Mouse (Mus musculus): Measurements from ENCODE around the gene Tcf7l2. TPM values are rescaled to one million over a fixed set of nuclear protein-coding genes. Genes with fewer than 3 reads are reported as not detected.

The Tcf7l2 gene
- polyA plus RNA-seq, 1 experiment from 2014 or later, result 42.5 TPM

- 41% methylated on average over 7 of the region's 7 CpGs for WGBS
- Histone ChIP-seq H3K9ac (no peak overlapping the region), H3K27me3 (no peaks in the 10 kb centered on the region), H3K27ac (no peak overlapping the region), H3K4me2 (no peak overlapping the region), H3K4me3 (no peak overlapping the region), H3K36me3 (peaks cover 15% of the 10 kb centered on the region; the same call in 1 of the 2 replicates), H3K4me1 (no peaks in the 10 kb centered on the region), H3K9me3 (no peaks in the 10 kb centered on the region)
- ATAC-seq (ENCODE audit: borderline replicate concordance, extremely low read depth, low FRiP score, low TSS enrichment), result no peak
These were observed 167.4 kb downstream of the Tcf7l2 start for GRCm38 (mm10) chr19:55909039-55909438.

- Histone ChIP-seq H3K9ac (no peak overlapping the region), H3K4me3 (no peak overlapping the region), H3K4me2 (no peak overlapping the region), H3K9me3 (no peaks in the 10 kb centered on the region), H3K4me1 (peaks cover 6% of the 10 kb centered on the region; the same call in 1 of the 2 replicates), H3K27me3 (no peaks in the 10 kb centered on the region), H3K36me3 (peaks cover 15% of the 10 kb centered on the region; the same call in 1 of the 2 replicates), H3K27ac (no peak overlapping the region)
- ATAC-seq (ENCODE audit: borderline replicate concordance, extremely low read depth, low FRiP score, low TSS enrichment), result no peak
- 96% methylated on average over 8 of the region's 8 CpGs for WGBS
These were observed 170.3 kb downstream of the Tcf7l2 start for GRCm38 (mm10) chr19:55911941-55912340.

DNA sequence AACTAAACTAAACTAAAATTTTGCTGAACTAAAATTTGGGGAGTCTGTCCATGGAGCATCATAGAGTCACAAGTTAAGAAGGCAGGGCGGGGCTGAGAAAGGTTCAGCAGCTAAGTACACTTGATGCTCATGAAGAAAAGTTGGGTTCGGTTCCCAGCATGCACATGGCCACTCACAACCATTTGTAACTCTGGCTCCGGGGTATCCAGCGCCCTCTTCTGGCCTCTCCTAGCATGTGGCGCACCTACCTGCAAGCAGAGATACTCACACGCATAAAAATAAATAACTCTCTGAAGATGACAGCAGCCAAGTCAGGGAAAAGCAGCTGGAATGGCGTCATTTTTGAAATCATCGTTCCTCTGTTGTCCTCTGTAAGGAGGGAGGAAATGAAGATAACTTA, 171.2 kb downstream of the Tcf7l2 start:
- Histone ChIP-seq H3K4me2 (no peak overlapping the region), H3K27me3 (no peaks in the 10 kb centered on the region), H3K9me3 (no peaks in the 10 kb centered on the region), H3K4me1 (peaks cover 6% of the 10 kb centered on the region; the same call in 1 of the 2 replicates), H3K4me3 (no peak overlapping the region), H3K36me3 (peaks cover 20% of the 10 kb centered on the region), H3K9ac (no peak overlapping the region), H3K27ac (no peak overlapping the region)
- 89% methylated on average over 8 of the region's 8 CpGs for WGBS
- ATAC-seq (ENCODE audit: borderline replicate concordance, extremely low read depth, low FRiP score, low TSS enrichment), result no peak

- 82% methylated on average over 10 of the region's 10 CpGs for WGBS
- Histone ChIP-seq H3K4me3 (no peak overlapping the region), H3K36me3 (peaks cover 20% of the 10 kb centered on the region), H3K27ac (no peak overlapping the region), H3K9ac (no peak overlapping the region), H3K27me3 (no peaks in the 10 kb centered on the region), H3K4me1 (peaks cover 6% of the 10 kb centered on the region; the same call in 1 of the 2 replicates), H3K4me2 (no peak overlapping the region), H3K9me3 (no peaks in the 10 kb centered on the region)
- no peak for ATAC-seq (ENCODE audit: borderline replicate concordance, extremely low read depth, low FRiP score, low TSS enrichment)
These were observed 172.0 kb downstream of the Tcf7l2 start for GRCm38 (mm10) chr19:55913585-55913984.

- no peak overlapping the region for H3K4me3 ChIP-seq
- H3K4me1 ChIP-seq, result peaks cover 6% of the 10 kb centered on the region; the same call in 1 of the 2 replicates
- H3K9ac ChIP-seq, result no peak overlapping the region
- WGBS, result 53% methylated on average over 20 of the region's 20 CpGs
- no peak overlapping the region for H3K4me2 ChIP-seq
- H3K27me3 ChIP-seq, result no peaks in the 10 kb centered on the region
- H3K36me3 ChIP-seq, result peaks cover 24% of the 10 kb centered on the region
- no peaks in the 10 kb centered on the region for H3K9me3 ChIP-seq
- ATAC-seq (ENCODE audit: borderline replicate concordance, extremely low read depth, low FRiP score, low TSS enrichment), result no peak
- no peak overlapping the region for H3K27ac ChIP-seq
These were observed 173.1 kb downstream of the Tcf7l2 start for GRCm38 (mm10) chr19:55914614-55915211.

DNA sequence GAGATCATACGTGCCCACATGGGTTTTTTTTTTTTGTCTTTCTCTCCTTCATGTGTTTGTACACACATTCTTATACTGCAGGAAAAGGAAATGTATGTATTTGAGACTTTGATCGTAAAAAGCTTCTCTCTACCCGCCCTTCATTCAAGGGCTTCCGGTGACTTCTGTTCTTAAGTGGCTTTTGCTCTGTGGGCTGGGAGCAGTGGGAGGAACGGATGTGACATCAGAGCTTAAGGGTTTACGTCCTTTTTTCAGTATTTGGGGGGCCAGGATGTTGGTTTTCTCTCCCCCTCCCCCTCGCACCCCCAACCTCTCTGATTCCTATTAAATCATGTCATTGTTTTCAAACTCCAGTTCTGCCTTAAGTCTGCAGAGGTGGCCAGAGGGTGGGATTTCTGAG, 173.9 kb downstream of the Tcf7l2 start:
- Histone ChIP-seq H3K4me1 (peaks cover 6% of the 10 kb centered on the region; the same call in 1 of the 2 replicates), H3K27ac (no peak overlapping the region), H3K27me3 (no peaks in the 10 kb centered on the region), H3K9me3 (no peaks in the 10 kb centered on the region), H3K9ac (no peak overlapping the region), H3K36me3 (peaks cover 30% of the 10 kb centered on the region), H3K4me2 (no peak overlapping the region), H3K4me3 (no peak overlapping the region)
- 38% methylated on average over 7 of the region's 7 CpGs for WGBS
- ATAC-seq (ENCODE audit: borderline replicate concordance, extremely low read depth, low FRiP score, low TSS enrichment), result no peak

DNA sequence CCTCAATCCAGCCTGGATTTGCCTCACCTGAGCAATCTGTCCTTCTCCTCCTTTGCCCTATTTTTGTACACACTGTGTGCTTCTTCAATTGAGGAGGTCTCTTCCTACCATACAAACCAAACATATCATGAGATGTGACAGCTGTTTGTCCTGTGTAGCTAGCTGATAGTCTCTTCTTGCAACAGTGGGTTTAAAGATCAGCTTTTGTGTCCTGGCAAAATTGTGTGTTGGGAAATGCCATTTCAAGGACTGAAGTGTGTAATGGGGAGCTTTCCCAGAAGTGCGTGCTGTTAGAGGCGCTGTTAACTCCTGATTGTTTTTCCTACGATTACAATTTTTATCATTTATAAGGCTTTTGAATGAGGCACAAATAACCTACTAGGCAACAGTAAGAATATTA, 174.6 kb downstream of the Tcf7l2 start:
- H3K4me3 ChIP-seq, result no peak overlapping the region
- H3K9me3 ChIP-seq, result no peaks in the 10 kb centered on the region
- WGBS, result 97% methylated on average over 3 of the region's 3 CpGs
- H3K9ac ChIP-seq, result no peak overlapping the region
- H3K36me3 ChIP-seq, result peaks cover 30% of the 10 kb centered on the region
- no peak overlapping the region for H3K4me2 ChIP-seq
- ATAC-seq (ENCODE audit: borderline replicate concordance, extremely low read depth, low FRiP score, low TSS enrichment), result no peak
- H3K27ac ChIP-seq, result no peak overlapping the region
- peaks cover 6% of the 10 kb centered on the region; the same call in 1 of the 2 replicates for H3K4me1 ChIP-seq
- H3K27me3 ChIP-seq, result no peaks in the 10 kb centered on the region

DNA sequence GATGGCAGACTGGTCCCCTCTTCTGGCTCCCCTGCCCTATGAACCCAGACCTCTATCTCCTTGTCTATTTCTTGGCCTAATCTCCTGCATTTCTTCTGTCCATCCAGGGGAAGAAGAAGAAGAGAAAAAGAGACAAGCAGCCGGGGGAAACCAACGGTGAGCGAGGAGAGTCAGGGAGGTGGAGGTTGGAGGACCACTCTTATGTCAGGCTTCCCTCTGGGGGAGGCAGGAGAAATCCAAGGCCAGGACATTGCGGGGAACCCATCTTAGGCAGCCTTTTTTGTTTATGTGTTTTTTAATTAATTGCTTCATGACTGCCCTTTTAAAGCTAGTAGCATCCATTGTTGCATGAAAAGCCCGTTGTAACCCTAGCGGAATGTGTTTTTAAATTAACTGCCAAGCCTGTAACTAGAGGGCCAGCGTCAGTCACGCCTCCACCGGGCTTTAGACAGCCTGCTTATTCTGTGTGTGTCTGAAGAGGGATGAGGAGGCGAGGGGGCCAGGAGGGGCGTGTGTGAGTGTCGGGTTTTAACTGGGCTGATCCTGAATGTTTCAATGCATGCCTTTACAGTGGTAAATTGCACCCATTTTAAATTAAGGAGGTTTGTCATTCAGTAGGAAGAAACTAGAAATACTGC, 182.3 kb downstream of the Tcf7l2 start:
- Histone ChIP-seq H3K27ac (no peak overlapping the region), H3K9ac (no peak overlapping the region), H3K4me3 (no peak overlapping the region), H3K4me2 (no peak overlapping the region), H3K9me3 (no peaks in the 10 kb centered on the region), H3K27me3 (no peaks in the 10 kb centered on the region), H3K36me3 (peaks cover 27% of the 10 kb centered on the region), H3K4me1 (peaks cover 6% of the 10 kb centered on the region; the same call in 1 of the 2 replicates)
- WGBS, result 32% methylated on average over 12 of the region's 12 CpGs
- peak; percentile 72; the same call in 1 of the 2 replicates for ATAC-seq (ENCODE audit: borderline replicate concordance, extremely low read depth, low FRiP score, low TSS enrichment)

GRCm38 (mm10) chr19:55924800-55925199, 183.2 kb downstream of the Tcf7l2 start:
- peaks cover 6% of the 10 kb centered on the region; the same call in 1 of the 2 replicates for H3K4me1 ChIP-seq
- 88% methylated on average over 4 of the region's 4 CpGs for WGBS
- no peaks in the 10 kb centered on the region for H3K27me3 ChIP-seq
- H3K4me2 ChIP-seq, result no peak overlapping the region
- H3K36me3 ChIP-seq, result peaks cover 22% of the 10 kb centered on the region
- no peaks in the 10 kb centered on the region for H3K9me3 ChIP-seq
- ATAC-seq (ENCODE audit: borderline replicate concordance, extremely low read depth, low FRiP score, low TSS enrichment), result no peak
- no peak overlapping the region for H3K27ac ChIP-seq
- no peak overlapping the region for H3K9ac ChIP-seq
- H3K4me3 ChIP-seq, result no peak overlapping the region

GRCm38 (mm10) chr19:55925425-55925803, 183.8 kb downstream of the Tcf7l2 start:
- Histone ChIP-seq H3K9ac (no peak overlapping the region), H3K4me3 (no peak overlapping the region), H3K27ac (no peak overlapping the region), H3K27me3 (no peaks in the 10 kb centered on the region), H3K9me3 (no peaks in the 10 kb centered on the region), H3K4me2 (no peak overlapping the region), H3K4me1 (peaks cover 6% of the 10 kb centered on the region; the same call in 1 of the 2 replicates), H3K36me3 (peaks cover 18% of the 10 kb centered on the region)
- 47% methylated on average over 7 of the region's 7 CpGs for WGBS
- ATAC-seq (ENCODE audit: borderline replicate concordance, extremely low read depth, low FRiP score, low TSS enrichment), result no peak

DNA sequence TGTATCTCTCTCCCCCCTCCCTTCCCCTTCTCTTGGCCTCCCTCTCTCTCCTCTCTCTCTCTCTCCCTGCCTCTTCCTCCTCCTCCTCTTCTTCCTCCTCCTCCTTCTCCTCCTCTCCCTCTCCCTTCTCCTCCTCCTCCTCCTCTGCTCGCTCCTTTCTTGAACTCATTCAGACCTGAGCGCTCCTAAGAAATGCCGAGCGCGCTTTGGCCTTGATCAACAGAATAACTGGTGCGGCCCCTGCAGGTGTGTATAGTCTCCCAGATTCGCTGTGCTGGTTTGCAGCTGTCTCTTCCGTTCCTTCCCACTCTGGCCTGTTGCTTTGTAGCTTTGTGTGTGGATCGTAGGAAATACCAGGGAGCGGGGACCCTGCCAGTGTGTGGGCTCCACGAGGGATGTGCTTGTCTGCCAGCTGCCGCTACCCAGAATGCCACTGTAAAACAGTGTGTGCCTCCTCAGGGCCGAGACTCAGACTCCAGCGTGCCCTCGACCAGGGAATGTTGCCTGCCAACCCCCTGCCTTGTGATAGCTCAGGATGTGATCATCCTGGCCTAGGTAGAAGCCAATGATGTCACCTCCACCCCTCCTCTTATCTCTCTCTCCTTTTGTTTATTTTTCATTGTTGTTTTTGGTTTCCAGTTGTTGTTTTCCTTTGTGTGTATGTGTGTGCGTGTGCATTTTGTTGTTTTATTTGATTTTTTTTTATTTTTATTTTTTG, 184.3 kb downstream of the Tcf7l2 start:
- H3K9ac ChIP-seq, result no peak overlapping the region
- H3K9me3 ChIP-seq, result no peaks in the 10 kb centered on the region
- H3K4me3 ChIP-seq, result no peak overlapping the region
- no peaks in the 10 kb centered on the region for H3K27me3 ChIP-seq
- no peak for ATAC-seq (ENCODE audit: borderline replicate concordance, extremely low read depth, low FRiP score, low TSS enrichment)
- no peak overlapping the region for H3K4me2 ChIP-seq
- peaks cover 6% of the 10 kb centered on the region; the same call in 1 of the 2 replicates for H3K4me1 ChIP-seq
- peaks cover 16% of the 10 kb centered on the region for H3K36me3 ChIP-seq
- WGBS, result 77% methylated on average over 16 of the region's 16 CpGs
- no peak overlapping the region for H3K27ac ChIP-seq

Measured in lung, embryonic 15.5 days (tissue).